Mouse (Mus musculus) T-cell, adult 2 months (primary cell): ENCODE measurements around the gene Gse1.
"Not testable (repeated sequence)": the region's sequence is repeated elsewhere in the genome, so short reads cannot be mapped to it uniquely, and the experiment has no call there.

Experiments used
- DNase-seq: peaks from one replicate; pipeline ENCODE4 v3.0.0; 2022; ENCODE audit warnings: low spot score

Gse1 gene

DNA sequence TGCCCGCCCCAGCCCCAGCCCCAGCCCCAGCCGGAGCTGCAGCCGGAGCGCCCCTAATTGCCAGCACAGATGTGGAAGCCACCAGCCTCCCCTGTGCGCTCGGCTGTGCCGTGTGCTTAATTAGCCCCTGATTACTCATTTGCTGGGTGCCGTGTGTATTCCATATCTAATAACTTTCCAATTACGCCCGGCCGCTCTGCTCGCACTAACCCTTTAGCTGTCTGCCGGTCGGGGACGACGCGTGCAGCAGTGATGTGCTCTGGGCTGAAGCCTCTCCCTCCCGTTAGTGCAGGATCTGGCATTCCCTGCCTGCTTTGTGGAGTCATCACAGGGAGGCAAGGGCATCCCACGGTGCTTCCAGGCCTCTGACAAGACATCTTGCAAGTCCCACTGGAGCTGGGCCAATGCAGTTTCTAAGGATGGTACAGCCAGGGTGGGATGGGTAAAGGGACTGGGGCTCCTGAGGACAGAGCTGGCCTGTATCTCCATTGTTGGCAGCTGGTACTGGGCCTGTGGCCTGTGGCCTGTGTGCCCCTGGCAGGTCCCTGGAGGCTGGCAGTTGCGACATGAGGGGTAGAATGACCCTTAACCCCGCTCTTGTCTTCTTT, 119.6 kb downstream of the Gse1 start:
- DNase-seq = no peak

GRCm38 (mm10) chr8:120348922-120349321, 120.7 kb downstream of the Gse1 start:
- no peak for DNase-seq

GRCm38 (mm10) chr8:120351332-120352071, 123.2 kb downstream of the Gse1 start:
- no peak for DNase-seq

DNA sequence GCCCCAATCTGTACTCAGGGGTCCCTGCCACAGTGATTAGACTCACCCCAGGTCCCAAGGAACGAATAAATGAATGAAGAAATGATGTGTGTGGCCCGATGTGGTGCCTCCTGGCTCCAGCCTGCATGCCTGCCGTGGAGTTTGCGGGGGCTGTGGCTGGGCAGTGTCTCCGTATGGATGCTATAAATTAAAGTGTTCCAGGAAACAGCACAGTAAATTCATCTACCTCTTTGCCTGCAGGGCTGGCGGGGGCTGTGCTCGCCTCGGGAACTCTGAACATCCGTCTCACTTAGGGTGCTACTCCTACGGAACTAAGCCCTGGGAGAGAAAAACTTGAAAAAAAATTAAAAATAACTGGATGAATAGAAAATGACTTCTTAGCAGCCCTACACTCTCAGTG, 123.8 kb downstream of the Gse1 start:
- DNase-seq = no peak

DNA sequence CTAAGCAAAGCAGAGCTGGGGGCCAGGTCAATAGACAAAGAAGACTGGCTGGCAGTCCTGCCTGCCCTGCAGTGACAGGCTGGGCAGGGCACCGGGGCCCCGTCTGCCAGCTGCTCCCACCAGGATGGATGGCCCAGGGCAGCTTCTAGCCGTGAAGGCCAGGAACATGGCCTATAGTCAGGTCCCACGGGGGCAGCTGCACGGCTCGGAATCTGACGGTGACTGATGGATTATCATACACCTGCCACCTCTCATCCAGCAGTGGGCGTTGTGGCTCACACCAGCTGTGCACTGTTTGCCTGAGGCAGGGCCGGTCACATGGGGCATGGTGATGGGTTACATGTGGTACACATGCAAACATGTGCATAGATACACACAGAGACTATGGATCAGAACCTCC, 127.8 kb downstream of the Gse1 start:
- no peak for DNase-seq

DNA sequence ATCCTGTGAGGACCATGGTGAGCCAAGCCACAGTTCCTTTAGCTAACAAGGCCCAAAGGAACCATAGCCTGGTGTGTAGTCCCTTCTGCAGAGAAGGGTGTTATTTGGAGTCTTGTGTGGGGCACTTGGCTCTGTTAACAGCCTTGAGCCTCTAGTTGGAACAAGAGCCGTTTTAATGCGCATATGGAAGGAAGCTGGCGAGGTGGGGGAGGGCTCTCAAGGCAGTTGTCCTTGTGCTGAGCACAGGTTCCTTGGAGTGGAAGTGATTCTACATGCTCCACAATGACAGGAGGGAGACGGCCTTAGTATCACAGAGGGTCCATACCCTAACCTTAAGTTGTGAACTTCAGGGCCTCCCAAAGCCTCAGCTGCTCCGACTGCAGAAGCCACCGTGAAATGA, 129.2 kb downstream of the Gse1 start:
- DNase-seq = no peak

GRCm38 (mm10) chr8:120361301-120361700, 133.0 kb downstream of the Gse1 start:
- no peak for DNase-seq

DNA sequence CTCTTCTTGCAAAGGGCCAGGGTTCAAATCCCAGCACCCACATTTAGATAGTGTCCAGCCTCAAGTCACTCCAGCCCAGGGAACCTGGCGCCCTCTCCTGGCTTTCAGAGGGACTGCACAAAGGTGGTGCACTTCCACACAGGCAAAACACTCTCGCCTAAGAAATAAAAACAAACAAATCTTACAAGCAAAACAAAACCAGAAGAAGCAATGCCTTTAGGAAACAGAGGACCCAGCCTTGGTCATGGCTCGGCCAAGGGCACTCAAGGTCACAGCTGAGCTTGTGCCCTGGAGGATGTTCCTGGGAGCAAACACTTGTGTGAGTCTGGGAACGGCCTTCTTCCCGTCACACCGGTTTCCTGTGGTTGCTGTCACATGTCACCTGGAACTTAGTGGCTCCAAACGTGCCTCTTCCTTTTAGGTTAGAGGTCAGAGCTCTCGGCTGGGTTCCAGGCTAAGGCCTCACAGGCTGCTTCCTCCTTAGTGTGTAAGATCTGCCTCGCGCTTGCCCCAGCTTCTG, 135.4 kb downstream of the Gse1 start:
- no peak for DNase-seq

GRCm38 (mm10) chr8:120364093-120364725, 136.0 kb downstream of the Gse1 start:
- DNase-seq = peak; percentile 47

DNA sequence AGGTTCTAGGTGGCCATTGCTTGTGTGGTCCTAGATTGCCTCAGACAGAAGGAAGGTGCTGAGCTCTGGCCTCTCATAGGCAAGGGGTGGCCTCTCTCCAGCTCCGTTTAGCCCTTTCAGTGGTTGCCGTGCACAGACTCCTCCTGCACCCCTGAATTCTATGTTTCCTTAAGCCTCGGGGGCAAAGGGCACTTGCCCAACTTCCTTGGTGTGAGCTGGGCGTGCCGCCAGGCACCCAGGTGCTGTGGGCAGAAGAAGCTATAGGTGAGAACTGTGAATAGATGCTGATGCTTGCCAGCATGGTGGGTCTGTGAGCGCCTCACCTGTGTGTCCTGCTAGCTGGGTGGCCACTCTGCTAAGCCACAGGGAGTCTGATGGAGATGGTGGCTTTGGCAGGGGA, 138.6 kb downstream of the Gse1 start:
- DNase-seq = no peak

DNA sequence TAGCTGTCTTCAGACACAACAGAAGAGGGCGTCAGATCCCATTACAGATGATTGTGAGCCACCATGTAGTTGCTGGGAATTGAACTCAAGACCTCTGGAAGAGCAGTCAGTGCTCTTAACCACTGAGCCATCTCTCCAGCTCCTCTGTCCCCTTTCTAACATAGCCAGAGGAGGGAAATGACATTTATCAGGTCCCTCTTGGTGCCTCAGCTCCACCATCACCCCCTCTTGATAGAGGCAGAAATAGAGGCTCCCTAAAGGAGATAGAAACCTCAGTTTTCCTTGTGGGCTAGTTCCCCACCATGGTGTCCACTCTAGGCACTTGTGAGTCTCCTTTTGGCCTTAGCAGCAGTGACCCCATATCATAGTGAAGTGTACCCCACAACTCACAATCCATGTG, 139.9 kb downstream of the Gse1 start:
- DNase-seq = not testable (repeated sequence)

DNA sequence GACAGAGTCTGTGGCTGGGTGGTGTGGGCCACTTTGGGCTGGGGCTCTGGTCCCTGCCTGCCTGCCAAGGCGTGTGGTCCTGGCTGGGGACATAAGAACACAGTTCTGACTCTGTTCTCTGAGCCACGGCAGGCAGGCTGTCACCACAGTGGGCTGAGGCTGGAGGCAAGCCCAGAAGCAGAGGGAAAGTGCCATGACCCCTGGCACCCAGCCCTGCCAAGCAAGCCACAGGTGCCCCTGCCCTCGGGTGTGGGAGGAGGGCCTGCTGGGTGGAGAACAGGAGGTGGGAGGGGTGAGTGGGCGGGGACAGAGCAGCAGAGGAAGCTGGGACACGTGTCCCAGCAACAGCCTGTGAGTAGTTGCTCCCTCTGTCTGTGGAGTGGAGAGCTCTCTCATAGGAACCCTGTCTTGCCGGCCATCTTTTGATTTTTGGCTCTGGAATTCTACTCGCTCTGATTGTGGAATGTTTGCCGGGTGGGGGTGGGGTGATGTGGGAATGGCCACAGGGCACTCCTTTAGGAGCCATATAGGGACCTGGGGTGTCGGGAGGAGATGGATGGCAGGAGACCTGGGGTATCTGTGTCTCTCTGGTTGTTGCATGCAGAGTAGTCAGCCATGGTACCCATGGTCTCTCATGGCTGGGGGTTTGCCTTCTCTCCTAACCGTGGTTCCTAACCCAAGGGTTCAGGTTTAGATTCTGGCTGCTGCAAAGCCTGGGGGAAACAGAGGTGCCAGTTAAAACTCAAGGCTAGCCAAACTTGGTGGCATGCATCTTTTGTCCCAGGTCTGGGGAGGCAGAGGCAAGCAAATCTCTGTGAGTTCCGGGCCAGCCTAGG, 140.8 kb downstream of the Gse1 start:
- DNase-seq = peak; percentile 67

DNA sequence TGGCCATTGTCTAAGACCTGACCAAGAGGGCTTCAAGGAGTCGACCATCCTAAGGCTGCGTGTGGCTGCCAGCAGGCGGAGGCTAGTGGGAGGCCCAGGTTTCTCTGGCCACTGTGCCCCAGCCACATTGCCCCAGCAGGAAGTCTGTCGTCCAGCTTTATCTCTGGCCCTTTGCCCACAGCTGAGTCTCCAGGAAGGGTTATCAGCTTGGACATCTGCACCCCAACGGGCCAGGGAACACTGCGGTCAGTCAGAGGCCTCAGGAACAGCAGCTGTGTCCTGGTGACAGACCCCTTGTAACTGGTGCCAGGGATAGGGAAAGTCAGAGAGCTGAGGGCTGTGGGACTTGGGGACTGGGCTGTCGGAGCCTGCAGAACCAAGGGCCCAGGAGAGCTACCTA, 141.7 kb downstream of the Gse1 start:
- DNase-seq = no peak

DNA sequence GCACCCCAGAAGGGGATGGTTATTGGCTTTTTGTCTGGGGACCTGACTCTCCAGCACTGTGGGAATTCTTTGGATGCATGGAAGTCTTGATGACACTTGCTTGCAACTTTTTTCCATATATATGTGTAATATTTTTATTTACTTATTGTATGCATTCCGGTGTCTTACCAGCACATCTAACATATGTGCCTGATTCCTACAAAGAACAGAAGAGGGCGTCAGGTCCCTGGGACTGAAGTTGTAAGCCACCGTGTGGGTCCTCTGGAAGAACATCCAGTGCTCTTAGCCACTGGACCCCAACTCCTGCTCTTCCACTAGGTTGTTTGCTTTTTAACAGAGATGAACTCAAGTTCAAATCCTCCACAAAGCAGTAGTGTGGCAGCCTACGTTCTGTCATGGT, 142.2 kb downstream of the Gse1 start:
- DNase-seq = no peak

- DNase-seq = no peak
These were observed 142.9 kb downstream of the Gse1 start for GRCm38 (mm10) chr8:120371146-120371545.

- DNase-seq = no peak
These were observed 143.6 kb downstream of the Gse1 start for GRCm38 (mm10) chr8:120371725-120372457.

DNA sequence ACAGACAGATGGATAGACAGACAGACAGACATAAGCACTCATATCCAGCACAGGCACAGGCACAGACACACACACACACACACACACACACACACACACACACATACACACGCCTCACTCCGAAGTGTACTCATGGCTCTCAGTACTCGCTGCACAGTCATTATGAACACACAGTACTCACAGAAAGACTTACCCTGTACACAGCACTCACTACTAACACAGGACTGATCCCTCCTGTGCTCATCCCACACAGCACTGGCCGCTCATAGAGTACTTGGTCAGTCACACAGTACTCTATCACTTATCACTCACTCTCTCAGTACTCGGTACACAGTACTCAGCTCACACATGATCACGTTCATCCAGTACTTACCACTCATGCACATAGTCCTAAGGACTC, 144.4 kb downstream of the Gse1 start:
- DNase-seq = no peak

- no peak for DNase-seq
These were observed 145.4 kb downstream of the Gse1 start for GRCm38 (mm10) chr8:120373621-120374020.

- no peak for DNase-seq
These were observed 145.8 kb downstream of the Gse1 start for GRCm38 (mm10) chr8:120374070-120374469.

DNA sequence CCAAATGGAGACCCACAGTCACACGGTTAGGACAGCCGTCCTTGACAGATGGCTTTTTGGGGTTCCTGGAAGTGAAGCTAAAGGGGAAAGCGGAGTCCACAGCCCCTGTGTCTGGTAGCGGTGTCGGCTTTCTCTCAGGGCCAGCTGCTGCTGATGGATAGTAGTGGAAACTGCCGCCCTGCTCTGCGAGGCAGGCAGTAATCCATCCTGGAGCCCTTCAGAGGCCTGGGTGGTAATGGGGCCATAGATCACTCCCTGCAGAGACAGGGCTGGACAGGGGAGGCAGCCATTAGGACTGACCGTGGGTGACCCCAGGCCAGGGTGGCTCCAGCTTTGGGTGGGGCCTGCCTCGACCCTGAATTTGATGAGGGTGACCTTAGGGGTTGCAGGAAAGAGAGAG, 146.3 kb downstream of the Gse1 start:
- DNase-seq = no peak

DNA sequence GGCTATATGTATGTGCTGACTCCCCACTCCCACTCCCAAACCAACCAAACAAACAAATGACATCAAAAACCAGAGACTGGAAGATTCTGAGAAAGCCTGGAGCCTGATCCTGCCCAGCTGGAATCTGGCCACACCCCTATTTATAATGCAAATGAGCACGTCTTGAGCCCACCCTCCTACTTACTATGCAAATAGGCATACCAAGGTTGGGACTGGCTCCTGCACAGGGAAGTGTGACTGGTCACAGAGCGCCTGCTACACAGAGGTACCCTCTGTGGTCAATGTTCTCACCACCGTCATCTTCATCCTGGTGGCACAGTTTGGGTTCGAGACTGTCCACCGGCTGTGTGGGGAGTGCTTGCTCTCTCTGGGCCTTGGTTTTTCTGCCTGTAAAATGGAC, 146.9 kb downstream of the Gse1 start:
- no peak for DNase-seq

- no peak for DNase-seq
These were observed 148.0 kb downstream of the Gse1 start for GRCm38 (mm10) chr8:120376215-120376614.
